Mouse (Mus musculus): ENCODE data around the gene Rnf150. TPM values are rescaled to one million over a fixed set of nuclear protein-coding genes. Genes with fewer than 3 reads are reported as not detected.

The Rnf150 gene
- polyA plus RNA-seq, 1 experiment from 2014 or later = 2.4 TPM

DNA sequence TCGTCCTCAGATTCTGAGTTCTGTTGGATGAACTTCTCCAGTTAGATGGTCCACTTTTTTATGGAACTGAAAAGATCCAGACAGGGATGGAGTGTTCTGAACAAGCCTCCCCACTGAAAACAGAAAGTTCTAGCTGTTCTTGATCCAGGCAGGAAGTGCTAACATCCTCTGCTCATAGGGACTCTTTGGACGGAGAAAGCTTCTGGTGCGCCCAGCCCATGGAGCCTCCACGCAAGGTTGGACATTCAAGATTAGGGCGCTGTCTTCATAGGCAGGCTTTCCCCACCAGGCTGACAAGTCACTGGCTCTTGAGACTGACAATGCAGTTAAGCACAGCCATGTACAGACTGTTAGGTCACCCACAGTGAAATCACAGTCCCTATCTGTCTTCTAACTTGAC, 172.0 kb downstream of the Rnf150 start:
- H3K27me3 ChIP-seq (ENCODE audit: control insufficient read depth, insufficient read depth, low read length) = no peaks in the 10 kb centered on the region
- 96% methylated on average over 5 of the region's 5 CpGs for WGBS
- no peak for DNase-seq

DNA sequence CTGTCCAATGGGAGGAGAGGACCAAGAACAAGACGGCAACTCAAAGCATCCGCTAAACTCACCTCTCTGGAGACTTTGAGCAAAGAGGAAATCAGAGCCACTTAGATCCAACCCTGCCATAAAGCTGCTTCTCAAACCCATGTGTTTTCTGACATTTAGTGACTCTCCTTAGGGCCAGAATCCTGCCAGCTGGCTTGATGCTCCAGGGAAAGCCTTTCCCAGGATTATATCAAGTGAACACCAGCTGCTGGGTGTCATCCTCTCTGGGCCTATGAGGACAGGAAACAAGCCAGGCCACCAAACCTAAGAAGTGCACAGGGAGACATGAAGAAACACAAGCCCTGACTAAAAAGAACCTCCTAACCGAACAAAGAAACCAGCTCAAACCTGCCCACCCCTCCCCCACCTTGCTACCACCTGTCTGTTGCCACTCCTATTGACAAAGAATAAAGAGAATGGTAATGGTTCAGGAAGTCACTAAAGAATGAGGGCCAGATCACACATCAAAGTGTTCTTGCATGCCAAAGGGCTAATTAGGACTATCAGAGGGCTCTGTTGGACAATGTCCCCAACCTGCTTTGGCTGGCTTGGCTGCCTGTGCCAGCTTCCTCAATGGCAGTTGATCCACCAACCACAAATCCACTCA, 173.5 kb downstream of the Rnf150 start:
- H3K4me1 ChIP-seq (ENCODE audit: control insufficient read depth, insufficient read depth, low read length) = no peaks in the 10 kb centered on the region
- no peak overlapping the region for H3K4me2 ChIP-seq (ENCODE audit: low read length)
- no peaks in the 10 kb centered on the region for H3K36me3 ChIP-seq (ENCODE audit: control insufficient read depth, insufficient read depth, low read length)
- DNase-seq = no peak
- H3K4me3 ChIP-seq (replicated peaks; ENCODE audit: low read depth, low read length) = no peak overlapping the region
- H3K27ac ChIP-seq (replicated peaks; ENCODE audit: low read depth, low read length) = no peak overlapping the region
- no peak for ATAC-seq (ENCODE audit: low FRiP score, low TSS enrichment)
- no peak overlapping the region for H3K9ac ChIP-seq (replicated peaks; ENCODE audit: low read length)
- H3K27me3 ChIP-seq (ENCODE audit: control insufficient read depth, insufficient read depth, low read length) = no peaks in the 10 kb centered on the region
- H3K9me3 ChIP-seq (ENCODE audit: control insufficient read depth, low read length) = no peaks in the 10 kb centered on the region
- 81% methylated on average over 3 of the region's 3 CpGs for WGBS

More for the DNA sequence above, 172.0 kb downstream of the Rnf150 start:
- no peak for ATAC-seq (ENCODE audit: low FRiP score, low TSS enrichment)
- Histone ChIP-seq H3K4me3 (replicated peaks; ENCODE audit: low read depth, low read length) (no peak overlapping the region), H3K27ac (replicated peaks; ENCODE audit: low read depth, low read length) (no peak overlapping the region), H3K4me1 (ENCODE audit: control insufficient read depth, insufficient read depth, low read length) (no peaks in the 10 kb centered on the region), H3K9ac (replicated peaks; ENCODE audit: low read length) (no peak overlapping the region), H3K9me3 (ENCODE audit: control insufficient read depth, low read length) (no peaks in the 10 kb centered on the region), H3K36me3 (ENCODE audit: control insufficient read depth, insufficient read depth, low read length) (no peaks in the 10 kb centered on the region), H3K4me2 (ENCODE audit: low read length) (no peak overlapping the region)

DNA sequence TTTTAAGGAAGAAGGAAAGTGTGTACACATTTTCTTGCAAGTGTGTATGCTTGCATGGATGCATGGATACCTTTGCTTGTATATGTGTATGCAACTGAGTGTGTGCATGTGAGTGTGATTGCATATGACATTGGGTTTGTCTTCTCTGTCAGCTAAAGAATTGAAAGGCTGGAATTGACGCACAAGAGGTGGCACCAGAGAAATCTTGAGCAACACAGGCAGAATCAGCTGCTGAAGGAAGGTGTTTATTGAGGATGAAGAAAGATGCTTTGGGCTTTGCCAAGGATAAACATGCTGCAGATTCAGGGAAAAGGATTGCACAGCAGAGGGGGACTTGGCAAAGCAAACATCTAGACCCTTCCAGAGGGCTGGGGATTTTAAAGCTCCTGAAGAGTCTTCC, 174.2 kb downstream of the Rnf150 start:
- WGBS = 96% methylated on average over 1 of the region's 1 CpGs

DNA sequence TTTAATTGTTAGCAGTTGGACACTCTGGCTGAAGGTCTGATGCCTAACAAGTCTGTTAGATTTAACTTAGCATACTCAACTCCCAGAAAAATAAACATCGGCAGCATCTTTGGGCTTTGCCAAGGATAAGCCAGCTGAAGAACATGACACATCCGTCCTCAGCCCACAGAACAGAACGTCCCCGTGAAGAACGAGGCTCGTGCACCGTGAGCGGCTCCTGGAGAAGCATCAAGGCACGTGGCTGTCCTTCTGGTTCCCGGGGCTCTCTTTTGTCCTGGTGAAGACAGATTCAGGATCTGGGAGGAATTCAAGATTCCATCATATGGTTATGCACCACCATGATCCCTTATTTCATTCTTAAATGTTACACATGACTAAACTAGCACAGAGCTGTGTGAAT, 175.4 kb downstream of the Rnf150 start:
- DNase-seq = no peak
- no peaks in the 10 kb centered on the region for H3K36me3 ChIP-seq (ENCODE audit: control insufficient read depth, insufficient read depth, low read length)
- no peaks in the 10 kb centered on the region for H3K9me3 ChIP-seq (ENCODE audit: control insufficient read depth, low read length)
- H3K27ac ChIP-seq (replicated peaks; ENCODE audit: low read depth, low read length) = no peak overlapping the region
- 90% methylated on average over 10 of the region's 10 CpGs for WGBS
- H3K4me1 ChIP-seq (ENCODE audit: control insufficient read depth, insufficient read depth, low read length) = no peaks in the 10 kb centered on the region
- H3K9ac ChIP-seq (replicated peaks; ENCODE audit: low read length) = no peak overlapping the region
- no peak overlapping the region for H3K4me2 ChIP-seq (ENCODE audit: low read length)
- no peak overlapping the region for H3K4me3 ChIP-seq (replicated peaks; ENCODE audit: low read depth, low read length)
- no peak for ATAC-seq (ENCODE audit: low FRiP score, low TSS enrichment)
- H3K27me3 ChIP-seq (ENCODE audit: control insufficient read depth, insufficient read depth, low read length) = no peaks in the 10 kb centered on the region

More for the DNA sequence above, 174.2 kb downstream of the Rnf150 start:
- no peaks in the 10 kb centered on the region for H3K27me3 ChIP-seq (ENCODE audit: control insufficient read depth, insufficient read depth, low read length)
- no peak overlapping the region for H3K4me3 ChIP-seq (replicated peaks; ENCODE audit: low read depth, low read length)
- no peak overlapping the region for H3K4me2 ChIP-seq (ENCODE audit: low read length)
- H3K9me3 ChIP-seq (ENCODE audit: control insufficient read depth, low read length) = no peaks in the 10 kb centered on the region
- ATAC-seq (ENCODE audit: low FRiP score, low TSS enrichment) (no peak), DNase-seq (no peak)
- no peaks in the 10 kb centered on the region for H3K36me3 ChIP-seq (ENCODE audit: control insufficient read depth, insufficient read depth, low read length)
- H3K27ac ChIP-seq (replicated peaks; ENCODE audit: low read depth, low read length) = no peak overlapping the region
- no peaks in the 10 kb centered on the region for H3K4me1 ChIP-seq (ENCODE audit: control insufficient read depth, insufficient read depth, low read length)
- no peak overlapping the region for H3K9ac ChIP-seq (replicated peaks; ENCODE audit: low read length)

DNA sequence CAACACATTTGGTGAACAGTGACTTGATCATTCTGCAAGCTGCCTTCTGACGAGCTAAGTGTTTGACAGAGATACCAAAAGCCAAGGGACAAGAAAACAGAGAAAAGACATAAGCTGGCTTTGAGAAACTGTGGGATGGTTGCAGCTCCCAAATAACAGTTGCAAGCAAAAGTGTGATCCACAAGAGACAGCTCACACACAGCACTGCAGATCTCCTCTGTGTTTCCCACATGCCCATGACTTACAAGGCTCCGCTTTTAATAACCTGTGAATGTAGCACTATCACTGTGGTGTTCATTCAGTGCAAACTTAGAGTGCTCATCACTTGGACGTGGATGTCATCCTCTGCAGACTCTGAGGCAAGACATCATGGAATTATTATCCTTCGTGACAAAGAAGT, 178.3 kb downstream of the Rnf150 start:
- H3K36me3 ChIP-seq (ENCODE audit: control insufficient read depth, insufficient read depth, low read length) = no peaks in the 10 kb centered on the region
- no peak overlapping the region for H3K4me2 ChIP-seq (ENCODE audit: low read length)
- DNase-seq = no peak
- no peak overlapping the region for H3K4me3 ChIP-seq (replicated peaks; ENCODE audit: low read depth, low read length)
- 89% methylated on average over 4 of the region's 4 CpGs for WGBS
- H3K4me1 ChIP-seq (ENCODE audit: control insufficient read depth, insufficient read depth, low read length) = no peaks in the 10 kb centered on the region
- no peak for ATAC-seq (ENCODE audit: low FRiP score, low TSS enrichment)
- no peak overlapping the region for H3K27ac ChIP-seq (replicated peaks; ENCODE audit: low read depth, low read length)
- no peak overlapping the region for H3K9ac ChIP-seq (replicated peaks; ENCODE audit: low read length)
- no peaks in the 10 kb centered on the region for H3K27me3 ChIP-seq (ENCODE audit: control insufficient read depth, insufficient read depth, low read length)
- no peaks in the 10 kb centered on the region for H3K9me3 ChIP-seq (ENCODE audit: control insufficient read depth, low read length)

DNA sequence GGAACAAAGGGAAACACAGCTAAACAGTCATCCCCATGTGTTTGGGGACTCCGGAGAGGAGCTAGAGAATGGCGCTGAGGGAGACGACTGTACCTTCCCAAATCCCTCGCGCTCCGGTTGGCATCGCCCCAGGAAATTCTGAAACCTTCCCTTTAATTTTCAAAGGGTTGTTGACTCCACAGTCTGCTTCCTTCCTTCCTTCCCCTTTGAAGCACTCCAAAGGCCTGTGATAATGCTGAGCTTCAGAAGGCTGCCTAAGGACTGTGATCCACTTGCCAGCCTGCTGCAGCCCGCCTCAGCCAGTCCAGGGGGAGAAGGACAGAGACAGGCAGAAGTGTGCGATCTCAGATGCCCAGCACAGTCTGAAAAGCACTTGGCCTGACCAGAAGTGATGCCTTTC, 183.8 kb downstream of the Rnf150 start:
- Histone ChIP-seq H3K9me3 (ENCODE audit: control insufficient read depth, low read length) (no peaks in the 10 kb centered on the region), H3K27me3 (ENCODE audit: control insufficient read depth, insufficient read depth, low read length) (no peaks in the 10 kb centered on the region), H3K36me3 (ENCODE audit: control insufficient read depth, insufficient read depth, low read length) (no peaks in the 10 kb centered on the region), H3K4me3 (replicated peaks; ENCODE audit: low read depth, low read length) (no peak overlapping the region), H3K4me2 (ENCODE audit: low read length) (no peak overlapping the region), H3K27ac (replicated peaks; ENCODE audit: low read depth, low read length) (no peak overlapping the region), H3K4me1 (ENCODE audit: control insufficient read depth, insufficient read depth, low read length) (peaks cover 15% of the 10 kb centered on the region), H3K9ac (replicated peaks; ENCODE audit: low read length) (no peak overlapping the region)
- WGBS = 85% methylated on average over 9 of the region's 9 CpGs
- DNase-seq = no peak
- ATAC-seq (ENCODE audit: low FRiP score, low TSS enrichment) = no peak

DNA sequence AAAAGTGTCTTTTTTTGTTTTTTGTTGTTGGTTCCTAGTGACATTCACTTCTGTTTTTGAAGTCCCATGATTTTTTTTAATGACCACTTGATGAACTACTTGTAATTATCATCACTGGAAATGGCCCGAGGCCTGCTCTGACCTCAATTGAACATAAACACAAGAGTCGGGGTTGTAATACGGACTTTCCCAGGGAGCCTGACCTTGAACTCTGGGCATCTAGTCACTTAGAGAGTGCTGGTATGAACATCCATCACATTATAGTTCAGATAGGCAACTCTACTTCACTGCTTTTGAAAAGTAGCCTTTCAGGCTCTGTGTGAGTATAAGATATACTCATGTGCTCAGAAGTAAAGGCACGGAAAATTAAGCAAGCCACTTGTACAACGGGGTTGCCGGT, 185.4 kb downstream of the Rnf150 start:
- Histone ChIP-seq H3K36me3 (ENCODE audit: control insufficient read depth, insufficient read depth, low read length) (no peaks in the 10 kb centered on the region), H3K9me3 (ENCODE audit: control insufficient read depth, low read length) (no peaks in the 10 kb centered on the region), H3K4me1 (ENCODE audit: control insufficient read depth, insufficient read depth, low read length) (peaks cover 16% of the 10 kb centered on the region), H3K9ac (replicated peaks; ENCODE audit: low read length) (no peak overlapping the region), H3K4me3 (replicated peaks; ENCODE audit: low read depth, low read length) (no peak overlapping the region), H3K27me3 (ENCODE audit: control insufficient read depth, insufficient read depth, low read length) (no peaks in the 10 kb centered on the region), H3K4me2 (ENCODE audit: low read length) (no peak overlapping the region), H3K27ac (replicated peaks; ENCODE audit: low read depth, low read length) (no peak overlapping the region)
- DNase-seq (no peak), ATAC-seq (ENCODE audit: low FRiP score, low TSS enrichment) (no peak)
- 81% methylated on average over 6 of the region's 6 CpGs for WGBS

DNA sequence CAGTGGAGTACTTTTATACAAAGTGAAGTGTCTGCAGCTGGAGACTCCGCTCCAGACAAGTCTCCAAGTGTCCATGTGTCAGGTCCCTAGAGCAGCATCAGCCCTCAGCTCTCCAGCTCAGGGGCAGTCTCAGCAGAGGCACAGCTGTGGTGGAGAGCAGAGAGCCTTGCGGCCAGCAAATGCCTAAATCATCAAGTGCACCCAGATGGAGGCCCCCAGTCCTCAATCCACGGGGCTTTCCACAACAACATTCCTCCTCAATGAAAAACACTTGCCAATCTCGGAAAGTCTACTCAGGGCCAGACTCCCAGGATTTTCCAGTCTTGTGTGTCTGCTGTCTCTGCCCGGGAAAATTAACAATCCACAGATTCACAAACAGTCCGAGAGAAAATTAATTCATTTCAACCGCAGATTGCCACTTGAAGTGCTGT, 186.0 kb downstream of the Rnf150 start:
- ATAC-seq (ENCODE audit: low FRiP score, low TSS enrichment) (no peak; the same call in 1 of the 2 replicates), DNase-seq (peak; percentile 46)
- Histone ChIP-seq H3K9ac (replicated peaks; ENCODE audit: low read length) (no peak overlapping the region; the same call in 1 of the 2 replicates), H3K36me3 (ENCODE audit: control insufficient read depth, insufficient read depth, low read length) (no peaks in the 10 kb centered on the region), H3K4me1 (ENCODE audit: control insufficient read depth, insufficient read depth, low read length) (peaks cover 21% of the 10 kb centered on the region), H3K27me3 (ENCODE audit: control insufficient read depth, insufficient read depth, low read length) (no peaks in the 10 kb centered on the region), H3K4me3 (replicated peaks; ENCODE audit: low read depth, low read length) (no peak overlapping the region), H3K4me2 (ENCODE audit: low read length) (no peak overlapping the region), H3K27ac (replicated peaks; ENCODE audit: low read depth, low read length) (peak overlapping the region; percentile 70), H3K9me3 (ENCODE audit: control insufficient read depth, low read length) (no peaks in the 10 kb centered on the region)
- WGBS = 19% methylated on average over 7 of the region's 7 CpGs

DNA sequence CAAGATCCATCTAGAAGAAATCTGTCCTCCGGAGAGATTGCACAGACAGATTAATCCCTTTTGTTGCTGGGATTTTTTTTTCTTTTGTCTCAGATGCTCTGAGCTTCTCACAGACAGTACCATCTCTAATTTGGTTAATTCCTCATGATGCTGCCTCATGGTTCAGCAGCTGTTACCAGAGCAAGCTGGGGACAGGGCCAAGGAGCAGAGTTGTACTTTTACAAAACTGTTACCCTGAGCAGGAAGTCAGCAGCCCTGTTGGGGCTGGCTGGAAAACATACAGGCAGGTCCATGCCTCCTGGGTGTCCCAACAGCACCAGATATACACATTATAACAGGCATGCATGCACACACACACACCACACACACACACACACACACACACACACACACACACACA, 186.5 kb downstream of the Rnf150 start:
- H3K4me3 ChIP-seq (replicated peaks; ENCODE audit: low read depth, low read length) = no peak overlapping the region
- DNase-seq (no peak), ATAC-seq (ENCODE audit: low FRiP score, low TSS enrichment) (no peak)
- no peak overlapping the region; the same call in 1 of the 2 replicates for H3K9ac ChIP-seq (replicated peaks; ENCODE audit: low read length)
- H3K4me1 ChIP-seq (ENCODE audit: control insufficient read depth, insufficient read depth, low read length) = peaks cover 21% of the 10 kb centered on the region
- H3K36me3 ChIP-seq (ENCODE audit: control insufficient read depth, insufficient read depth, low read length) = no peaks in the 10 kb centered on the region
- WGBS = 12% methylated on average over 1 of the region's 1 CpGs
- no peaks in the 10 kb centered on the region for H3K27me3 ChIP-seq (ENCODE audit: control insufficient read depth, insufficient read depth, low read length)
- H3K27ac ChIP-seq (replicated peaks; ENCODE audit: low read depth, low read length) = peak overlapping the region; percentile 70; the same call in 1 of the 2 replicates
- H3K4me2 ChIP-seq (ENCODE audit: low read length) = no peak overlapping the region
- no peaks in the 10 kb centered on the region for H3K9me3 ChIP-seq (ENCODE audit: control insufficient read depth, low read length)

Data from midbrain, embryonic 14.5 days (tissue).